ENCODE assay signal across 8 mouse cellular contexts in genomic region chr15:60693751-60694500, GRCm38 (mm10).
DNase-seq lines count a peak whose midpoint lies in the region; ATAC-seq and TF ChIP-seq lines count a peak whose summit lies in the region.
"Had no signal": no experiment of that assay in that cellular context is flagged by ENCODE, and none has a peak within 500 bp of the region (broad histone marks: within the 10 kb centered on the region; RNA-seq: fewer than 3 reads in every experiment).

No protein-coding gene starts in this region.

- no peaks in the 10 kb centered on the region for H3K36me3 ChIP-seq in intestine, postnatal 0 days (ENCODE audit: control insufficient read depth, insufficient read depth)
- no peaks in the 10 kb centered on the region for H3K36me3 ChIP-seq in intestine, embryonic 15.5 days
- H3K36me3 ChIP-seq in kidney, postnatal 0 days (ENCODE audit: insufficient read depth, low read length): no peaks in the 10 kb centered on the region
- H3K36me3 ChIP-seq in lung, embryonic 14.5 days (ENCODE audit: insufficient read depth): no peaks in the 10 kb centered on the region
- H3K36me3 ChIP-seq: limb, embryonic 13.5 days had no signal

- H3K27me3 ChIP-seq in intestine, postnatal 0 days (replicated peaks; ENCODE audit: control insufficient read depth, insufficient read depth, low read length): no peaks in the 10 kb centered on the region
- H3K27me3 ChIP-seq in intestine, embryonic 15.5 days (replicated peaks): no peaks in the 10 kb centered on the region
- H3K27me3 ChIP-seq in kidney, postnatal 0 days (ENCODE audit: insufficient read depth, low read length): no peaks in the 10 kb centered on the region
- H3K27me3 ChIP-seq in lung, embryonic 14.5 days (ENCODE audit: insufficient read depth, low read length): no peaks in the 10 kb centered on the region
- H3K27me3 ChIP-seq: limb, embryonic 13.5 days had no signal

- H3K4me2 ChIP-seq in intestine, postnatal 0 days (replicated peaks; ENCODE audit: low read depth): no peak overlapping the region
- no peak overlapping the region for H3K4me2 ChIP-seq in intestine, embryonic 15.5 days (replicated peaks)
- no peak overlapping the region for H3K4me2 ChIP-seq in kidney, postnatal 0 days (ENCODE audit: low read length)
- H3K4me2 ChIP-seq in lung, embryonic 14.5 days: no peak overlapping the region
- H3K4me2 ChIP-seq: limb, embryonic 13.5 days had no signal

- H3K4me1 ChIP-seq in intestine, postnatal 0 days (replicated peaks; ENCODE audit: control insufficient read depth, insufficient read depth, low read length): no peaks in the 10 kb centered on the region
- no peaks in the 10 kb centered on the region for H3K4me1 ChIP-seq in intestine, embryonic 15.5 days (replicated peaks)
- H3K4me1 ChIP-seq in kidney, postnatal 0 days (replicated peaks; ENCODE audit: insufficient read depth, low read length): no peaks in the 10 kb centered on the region
- no peaks in the 10 kb centered on the region for H3K4me1 ChIP-seq in lung, embryonic 14.5 days (ENCODE audit: insufficient read depth)
- H3K4me1 ChIP-seq: limb, embryonic 13.5 days had no signal

- H3K4me3 ChIP-seq in intestine, postnatal 0 days (ENCODE audit: low read depth, low read length): no peak overlapping the region
- H3K4me3 ChIP-seq in intestine, embryonic 15.5 days (replicated peaks): no peak overlapping the region
- H3K4me3 ChIP-seq in kidney, postnatal 0 days (replicated peaks; ENCODE audit: low read depth, low read length): no peak overlapping the region
- H3K4me3 ChIP-seq in lung, embryonic 14.5 days (ENCODE audit: low read depth, low read length): no peak overlapping the region
- H3K4me3 ChIP-seq: limb, embryonic 13.5 days had no signal

- no peaks in the 10 kb centered on the region for H3K9me3 ChIP-seq in intestine, postnatal 0 days (ENCODE audit: control insufficient read depth)
- H3K9me3 ChIP-seq in intestine, embryonic 15.5 days: no peaks in the 10 kb centered on the region
- no peaks in the 10 kb centered on the region for H3K9me3 ChIP-seq in kidney, postnatal 0 days (replicated peaks; ENCODE audit: low read length)
- H3K9me3 ChIP-seq in lung, embryonic 14.5 days (ENCODE audit: low read depth, low read length): no peaks in the 10 kb centered on the region
- H3K9me3 ChIP-seq: limb, embryonic 13.5 days had no signal

- no peak overlapping the region for H3K27ac ChIP-seq in intestine, postnatal 0 days (ENCODE audit: low read depth, low read length)
- H3K27ac ChIP-seq in intestine, embryonic 15.5 days: no peak overlapping the region
- H3K27ac ChIP-seq in kidney, postnatal 0 days: no peak overlapping the region
- no peak overlapping the region for H3K27ac ChIP-seq in lung, embryonic 14.5 days (ENCODE audit: low read depth)
- H3K27ac ChIP-seq: limb, embryonic 13.5 days had no signal

- H3K9ac ChIP-seq in intestine, postnatal 0 days (ENCODE audit: low read depth, low read length): no peak overlapping the region
- no peak overlapping the region for H3K9ac ChIP-seq in intestine, embryonic 15.5 days
- H3K9ac ChIP-seq in kidney, postnatal 0 days (ENCODE audit: low read depth, low read length): no peak overlapping the region
- H3K9ac ChIP-seq in lung, embryonic 14.5 days: no peak overlapping the region
- H3K9ac ChIP-seq: limb, embryonic 13.5 days had no signal

- no peak for ATAC-seq in intestine, postnatal 0 days
- ATAC-seq in intestine, embryonic 15.5 days: no peak; the same call in 1 of the 2 replicates
- no peak for ATAC-seq in kidney, postnatal 0 days (replicated peaks; ENCODE audit: low FRiP score, low read depth)
- ATAC-seq in lung, embryonic 14.5 days (ENCODE audit: insufficient read depth): no peak

- peak; percentile 55 for DNase-seq in ES-CJ7 (ENCODE audit: low read depth, low spot score)
- peak; percentile 24 to 47 for DNase-seq in adrenal gland, adult 18-20 months (ENCODE audit: low spot score in 2 of 2)
- peak; percentile 21 for DNase-seq in kidney, postnatal 0 days (ENCODE audit: low spot score)
- DNase-seq in lung, embryonic 14.5 days: peak; percentile 45
- peak; percentile 47 for DNase-seq in urinary bladder, postnatal 25 days (ENCODE audit: low spot score)

- TF ChIP-seq CTCF in intestine, postnatal 0 days (IDR thresholded peaks at IDR 0.05; ENCODE audit: low read depth): peak; percentile 71
- TF ChIP-seq CTCF in kidney, postnatal 0 days (IDR thresholded peaks at IDR 0.05; ENCODE audit: low read depth): peak; percentile 67
- peak; percentile 49; the same call in 1 of the 2 replicates for TF ChIP-seq CTCF in lung, embryonic 14.5 days (IDR thresholded peaks at IDR 0.05; ENCODE audit: low read depth)

- 57% methylated on average over 7 of the region's 7 CpGs for WGBS in intestine, postnatal 0 days
- WGBS in intestine, embryonic 15.5 days: 63% methylated on average over 7 of the region's 7 CpGs
- WGBS in kidney, postnatal 0 days: 65% methylated on average over 7 of the region's 7 CpGs
- 52% methylated on average over 7 of the region's 7 CpGs for WGBS in lung, embryonic 14.5 days
